Mouse (Mus musculus) MN1 (cell line): ENCODE results near the gene Mxra8.

Source experiments
- DNase-seq: peaks from one replicate; pipeline ENCODE4 v3.0.0-alpha.2; 2016; ENCODE audit warnings: low spot score

Mxra8 gene

DNA sequence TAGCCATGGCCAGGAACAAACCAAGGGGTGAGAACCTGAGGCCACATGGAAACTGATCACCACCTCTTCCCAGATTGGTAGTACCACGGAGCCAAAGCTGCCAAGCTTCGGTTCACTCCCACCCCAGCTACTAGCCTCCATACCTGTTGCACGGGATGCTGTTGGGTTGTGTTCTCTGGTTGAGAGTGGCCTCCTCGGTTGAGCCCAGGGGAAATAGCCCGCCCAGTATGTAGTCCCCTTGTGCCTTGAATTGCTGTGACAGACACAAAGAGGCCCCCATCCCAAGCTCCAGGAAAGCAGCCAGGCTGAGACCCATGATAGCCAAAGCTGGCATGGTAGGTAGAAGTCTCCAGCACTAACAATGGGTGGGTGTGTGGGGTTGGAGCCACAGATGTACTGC, 23.5 kb downstream of the Mxra8 start, which contains the start of gene Tas1r3:
Gene Tas1r3, minus strand, starts transcription at position 362 of the 400 bp plus-strand sequence.
- DNase-seq: no peak

DNA sequence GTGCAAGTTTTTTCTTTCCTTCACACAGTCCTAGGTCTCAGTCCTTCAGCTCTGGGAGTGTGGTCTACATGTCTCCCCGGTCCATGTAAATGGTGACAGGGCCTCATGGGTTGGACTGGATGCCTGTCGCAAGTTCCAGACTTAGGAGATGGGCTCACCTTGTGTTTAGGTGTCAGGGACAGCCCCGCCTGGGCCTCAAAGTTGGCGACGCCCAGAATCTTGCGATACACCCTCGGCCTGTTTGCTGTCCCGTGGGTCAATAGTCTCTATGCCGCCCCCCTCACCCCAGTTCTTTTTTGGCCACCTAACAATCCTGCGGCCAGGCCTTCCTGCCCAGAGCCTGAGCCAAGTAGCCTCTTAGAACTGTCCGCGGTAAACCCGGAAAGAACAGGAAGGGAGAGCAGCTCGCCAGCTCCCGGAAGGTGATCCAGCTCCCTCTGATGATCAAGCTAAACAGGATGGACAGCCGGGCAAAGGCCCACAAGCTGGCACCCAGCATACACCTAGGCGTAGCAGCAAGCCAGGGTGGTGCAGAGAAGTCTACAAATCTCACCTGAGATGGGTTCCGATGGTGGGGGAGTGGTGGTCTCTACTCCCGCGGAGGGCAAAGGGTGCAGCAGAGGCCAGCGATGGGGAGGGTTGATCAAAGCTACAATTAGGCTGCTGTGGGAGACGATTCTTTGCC, 29.3 kb downstream of the Mxra8 start:
- peak; percentile 46 for DNase-seq

DNA sequence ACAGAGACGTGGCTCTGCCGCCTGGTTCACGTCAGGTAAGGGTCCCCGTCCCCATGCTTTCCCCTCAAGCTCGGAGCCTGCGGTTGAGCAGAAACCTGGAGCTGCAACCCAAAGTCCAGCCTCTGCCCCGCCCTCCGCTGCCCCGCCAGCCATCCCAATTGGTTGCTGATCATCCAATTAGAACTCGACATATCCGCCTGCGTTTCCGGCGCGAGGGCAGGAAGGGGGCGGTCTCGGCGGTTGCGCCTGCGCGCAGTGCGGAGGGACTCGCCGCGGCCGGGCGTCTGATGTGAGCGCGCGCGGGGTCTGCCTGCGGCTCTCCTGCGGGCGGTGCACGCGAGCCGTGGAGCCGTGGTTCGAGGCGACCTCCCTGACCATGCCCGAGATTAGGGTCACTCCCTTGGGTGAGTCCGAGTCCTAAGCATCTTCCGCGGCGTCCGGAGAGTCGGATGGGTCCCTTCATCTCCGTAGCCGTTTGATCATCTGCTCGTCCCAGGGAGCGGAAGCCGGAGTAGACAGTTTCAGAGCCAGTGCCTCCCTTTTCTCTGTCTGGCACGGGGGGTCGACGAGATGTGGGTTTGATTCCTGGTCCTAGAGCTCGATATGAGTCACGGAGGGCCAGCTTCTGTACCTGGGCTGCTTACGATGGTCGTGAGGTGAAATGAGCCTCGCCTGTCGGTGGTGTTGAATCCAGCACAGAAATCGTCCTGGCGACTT, 30.0 kb downstream of the Mxra8 start, which contains the start of the genes Cptp and Ints11:
Gene Cptp, minus strand, starts transcription at position 124 of the 717 bp plus-strand sequence.
Gene Ints11, plus strand, starts transcription at position 230 of the 717 bp plus-strand sequence.
- DNase-seq: peak; percentile 97

DNA sequence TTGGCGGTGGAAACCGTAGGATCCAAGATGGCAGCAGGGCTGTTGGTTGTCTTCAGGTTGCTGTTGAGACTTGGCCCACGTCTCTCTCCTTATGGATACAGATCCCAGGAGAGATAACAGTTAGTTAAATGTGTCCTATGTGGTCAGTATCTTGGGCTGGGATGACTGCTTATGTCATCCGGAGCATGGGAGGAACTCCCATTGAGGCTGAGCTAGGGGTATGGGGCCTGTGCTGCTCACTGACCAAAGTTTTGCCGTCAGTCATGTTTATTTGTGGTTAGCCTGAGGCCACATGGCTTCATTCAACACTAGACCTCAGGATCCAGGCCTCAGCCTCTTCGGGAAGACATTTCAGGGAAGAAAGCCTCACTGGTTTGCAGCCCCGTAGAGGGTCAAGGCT, 31.9 kb downstream of the Mxra8 start:
- no peak for DNase-seq

DNA sequence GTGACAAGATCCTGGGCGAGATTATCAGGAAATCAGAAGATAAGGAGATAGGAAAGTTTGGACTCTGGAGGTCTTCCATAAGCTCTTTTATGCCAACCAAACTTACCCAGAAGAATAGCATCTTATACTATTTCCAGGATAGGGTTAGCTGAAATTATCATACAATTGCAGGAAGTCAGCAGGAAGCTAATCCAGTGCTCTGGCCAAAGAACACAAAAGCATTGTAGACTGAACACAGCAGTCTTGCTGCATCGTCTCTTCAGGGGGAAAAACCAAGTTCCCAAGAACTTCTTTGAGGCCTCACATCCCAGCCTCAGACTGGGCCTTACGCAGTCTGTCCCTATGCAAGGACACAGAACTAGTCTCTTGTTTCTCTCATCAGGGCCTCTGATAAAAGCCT, 44.1 kb downstream of the Mxra8 start:
- DNase-seq: no peak

DNA sequence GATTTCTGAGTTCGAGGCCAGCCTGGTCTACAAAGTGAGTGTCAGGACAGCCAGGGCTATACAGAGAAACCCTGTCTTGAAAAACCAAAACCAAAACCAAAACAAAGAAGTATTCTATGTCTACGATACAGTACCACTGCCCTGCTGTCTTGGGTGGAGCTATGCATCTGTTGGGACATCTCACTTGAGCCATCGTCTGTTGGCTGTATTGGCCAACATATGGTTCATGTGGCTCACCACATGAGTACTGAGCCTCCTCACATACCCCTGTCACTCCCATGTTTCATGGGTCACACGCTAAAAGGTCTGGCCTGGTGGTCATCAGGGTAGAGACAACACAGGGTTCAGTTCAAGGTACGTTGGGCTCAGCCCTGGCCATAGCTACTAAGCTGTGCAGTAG, 46.9 kb downstream of the Mxra8 start:
- DNase-seq: no peak

DNA sequence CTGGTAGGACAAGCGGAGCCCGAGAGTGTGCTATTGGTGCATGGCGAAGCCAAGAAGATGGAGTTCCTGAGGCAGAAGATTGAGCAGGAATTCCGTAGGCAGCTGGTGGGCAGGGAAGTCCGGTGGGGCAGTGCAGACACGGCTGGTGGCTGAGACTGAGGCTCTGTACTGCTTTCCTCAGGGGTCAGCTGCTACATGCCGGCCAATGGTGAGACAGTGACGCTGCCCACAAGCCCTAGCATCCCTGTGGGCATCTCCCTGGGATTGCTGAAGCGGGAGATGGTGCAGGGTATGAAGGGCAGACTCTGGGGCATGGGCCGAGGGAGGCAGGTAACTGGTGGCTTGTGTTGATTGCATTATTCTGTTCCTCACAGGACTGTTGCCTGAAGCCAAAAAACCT, 48.2 kb downstream of the Mxra8 start:
- DNase-seq: no peak

DNA sequence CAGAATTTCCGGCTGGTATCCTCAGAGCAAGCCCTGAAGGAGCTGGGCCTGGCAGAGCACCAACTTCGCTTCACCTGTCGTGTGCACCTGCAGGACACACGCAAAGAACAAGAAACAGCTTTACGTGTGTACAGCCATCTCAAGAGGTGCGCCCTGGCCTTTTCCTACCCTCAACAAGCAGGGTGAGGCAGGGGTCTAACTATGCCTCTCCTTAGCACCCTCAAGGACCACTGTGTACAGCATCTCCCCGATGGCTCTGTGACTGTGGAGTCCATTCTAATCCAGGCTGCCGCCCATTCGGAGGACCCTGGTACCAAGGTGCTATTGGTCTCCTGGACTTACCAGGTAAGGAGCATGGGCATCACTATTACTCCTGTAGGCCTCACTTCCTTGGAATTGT, 48.7 kb downstream of the Mxra8 start:
- no peak for DNase-seq

DNA sequence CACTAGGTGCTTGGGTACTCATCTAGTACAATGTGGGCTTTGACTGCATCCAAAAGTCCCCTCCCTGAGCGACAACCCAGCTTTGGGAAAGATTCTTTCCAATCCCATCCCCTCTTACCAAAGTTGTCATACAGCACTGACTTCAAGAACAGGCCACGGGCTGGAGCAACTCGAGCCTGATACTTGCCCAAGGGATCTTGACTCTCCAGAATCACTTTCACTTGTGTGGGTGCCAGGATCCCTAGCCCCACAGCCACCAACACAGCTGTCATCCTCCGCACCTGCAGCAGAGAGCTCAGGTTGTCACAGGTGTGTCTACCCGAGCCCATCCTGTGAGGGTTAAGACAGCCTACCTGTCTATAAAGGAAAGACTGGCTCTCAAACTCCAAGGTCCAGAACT, 49.8 kb downstream of the Mxra8 start:
- DNase-seq: no peak

DNA sequence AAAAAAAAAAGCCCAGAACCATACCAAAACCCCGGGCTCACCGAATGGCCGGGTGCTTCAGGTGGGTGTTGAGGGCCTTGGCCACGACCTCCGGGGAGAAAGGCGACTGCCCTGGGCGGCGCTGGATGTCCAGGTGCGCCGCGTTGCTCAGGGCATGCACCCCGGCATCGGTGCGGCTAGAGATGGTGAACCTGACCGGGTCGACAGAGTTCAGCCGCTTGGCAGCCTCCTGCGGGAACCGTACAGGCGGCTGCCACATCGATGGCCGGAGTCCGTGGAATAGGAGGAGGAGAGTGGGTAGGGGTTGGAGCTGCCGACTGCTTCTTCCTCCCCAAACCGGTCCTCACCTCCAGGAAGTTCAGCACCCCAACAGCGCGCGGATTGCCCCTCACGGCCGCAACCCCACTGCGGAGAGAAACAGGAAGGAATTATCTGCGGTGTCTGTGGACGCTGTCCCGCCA, 51.6 kb downstream of the Mxra8 start:
- no peak for DNase-seq

DNA sequence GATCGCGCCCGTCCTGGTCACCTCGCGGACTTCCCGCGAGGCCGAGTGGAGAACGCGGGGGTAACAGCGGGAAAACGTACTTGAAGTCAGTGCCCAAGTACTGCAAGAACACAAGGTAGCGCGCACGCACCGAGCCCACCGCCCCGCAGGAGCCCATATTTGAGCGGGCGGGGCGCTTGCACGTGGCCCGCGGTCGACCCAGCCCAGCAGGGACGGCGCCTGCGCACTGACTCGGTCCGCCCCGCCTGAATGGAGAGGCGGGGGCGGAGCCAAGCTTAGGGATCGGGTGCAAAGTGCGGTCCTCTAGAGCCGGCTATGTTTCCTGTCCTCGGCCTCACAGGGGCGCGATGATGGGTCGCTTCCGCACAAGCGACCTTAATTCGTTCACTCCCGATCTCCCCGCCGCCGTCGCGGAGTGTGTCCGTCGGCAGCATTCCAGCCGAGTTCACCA, 52.1 kb downstream of the Mxra8 start, which contains the start of the genes Pusl1 and Acap3:
Gene Pusl1, minus strand, starts transcription at position 231 of the 451 bp plus-strand sequence.
Gene Acap3, plus strand, starts transcription at position 272 of the 451 bp plus-strand sequence.
- peak; percentile 97 for DNase-seq

DNA sequence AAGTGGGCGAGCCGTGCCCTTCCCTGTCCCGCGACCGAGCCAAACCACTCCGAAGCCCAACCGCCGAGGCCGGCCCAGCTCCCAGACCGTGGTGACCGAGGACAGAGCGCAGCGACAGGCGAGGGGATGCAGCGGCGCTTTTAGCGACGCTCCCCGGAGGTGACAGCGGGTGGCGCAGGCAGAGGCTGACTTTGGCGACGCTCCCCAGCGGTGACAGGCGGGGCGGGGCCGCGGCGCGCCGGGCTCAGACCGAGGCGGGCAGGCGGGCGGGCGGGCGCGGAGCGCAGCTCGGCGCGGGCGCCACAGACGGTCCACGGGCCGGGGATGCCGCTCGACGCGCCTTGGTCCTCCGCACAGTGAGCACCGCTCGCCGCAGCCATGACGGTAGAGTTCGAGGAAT, 52.5 kb downstream of the Mxra8 start:
- DNase-seq: peak; percentile 88

DNA sequence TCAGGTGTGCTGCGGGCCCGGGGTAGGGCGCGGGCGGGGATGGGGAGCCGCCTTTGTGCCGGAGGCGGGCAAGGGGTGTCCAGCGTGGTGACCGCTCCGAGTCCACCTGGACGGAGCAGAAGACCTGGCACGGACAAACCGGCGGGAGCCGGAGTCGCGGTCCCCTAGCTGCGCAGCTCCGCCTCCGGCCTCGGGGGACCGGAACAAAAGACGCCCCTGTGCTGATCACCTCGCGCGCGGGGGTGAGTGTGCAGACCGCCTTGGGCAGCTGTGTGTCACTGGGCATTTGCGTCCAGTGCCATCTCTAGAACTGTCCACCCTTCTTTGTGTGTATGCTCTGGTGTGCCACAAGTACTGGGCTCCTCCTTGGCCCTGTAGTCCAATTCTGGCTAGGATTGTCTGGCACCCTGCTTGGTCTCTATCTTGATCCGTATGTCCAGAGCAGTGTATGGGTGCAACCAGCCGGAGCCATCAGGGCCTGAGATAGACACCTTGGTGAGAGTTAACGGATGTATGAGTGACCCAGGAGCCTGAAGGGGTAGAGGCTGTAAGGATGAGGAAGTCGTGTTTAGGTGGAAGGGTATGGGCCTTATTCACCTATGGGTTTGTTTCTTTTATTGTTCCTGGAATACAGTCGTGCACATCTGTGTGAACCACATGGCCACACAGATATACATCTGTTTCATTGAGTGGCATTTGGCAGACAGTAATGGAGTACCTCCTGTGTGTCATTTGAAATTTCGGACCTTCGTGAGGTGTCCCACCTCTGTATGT, 53.1 kb downstream of the Mxra8 start:
- peak; percentile 59 for DNase-seq

DNA sequence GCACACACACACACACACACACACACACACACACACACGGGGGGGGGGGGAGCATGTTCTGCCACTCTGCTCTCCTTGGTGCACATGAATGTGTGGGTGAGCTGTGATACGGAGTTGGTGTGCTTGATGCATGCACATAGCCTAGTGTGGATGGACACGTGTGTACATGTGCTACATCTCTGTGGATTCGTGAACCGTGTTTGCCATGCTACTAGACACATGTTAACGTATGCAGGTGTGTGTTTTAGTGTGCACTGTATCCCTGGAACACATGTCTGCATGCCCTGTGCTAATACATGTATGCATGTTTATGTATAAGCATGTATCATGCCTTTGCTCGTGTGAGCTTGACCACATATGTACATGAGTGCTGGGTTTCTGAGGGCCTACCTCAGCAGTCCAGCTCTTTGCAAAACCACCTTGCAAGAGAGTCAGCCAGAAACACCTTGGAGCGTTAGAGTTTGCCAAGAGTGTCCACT, 53.8 kb downstream of the Mxra8 start:
- DNase-seq: no peak
